Mouse (Mus musculus) B cell, adult 2 months (primary cell): ENCODE results near the gene Cdsn.

Source experiments
- DNase-seq, 2 experiments: peaks; one replicate each; pipeline ENCODE4 v3.0.0; 2022

The Cdsn gene

GRCm38 (mm10) chr17:35578211-35578610 is 26.3 kb downstream of the Cdsn start:
- peak; percentile 85 to 86 for DNase-seq

GRCm38 (mm10) chr17:35582900-35583299 is 31.0 kb downstream of the Cdsn start:
- peak; percentile 35 to 40 for DNase-seq

- peak; percentile 77 to 79 for DNase-seq
Measured at GRCm38 (mm10) chr17:35584330-35584937, 32.5 kb downstream of the Cdsn start.

- no peak for DNase-seq
Measured at GRCm38 (mm10) chr17:35587291-35587690, 35.4 kb downstream of the Cdsn start.

GRCm38 (mm10) chr17:35588387-35588786 is 36.5 kb downstream of the Cdsn start:
- DNase-seq = no peak

GRCm38 (mm10) chr17:35590410-35591218 is 38.7 kb downstream of the Cdsn start:
- DNase-seq = peak; percentile 80 to 81

GRCm38 (mm10) chr17:35591219-35591578 is 39.3 kb downstream of the Cdsn start:
- DNase-seq = no peak

GRCm38 (mm10) chr17:35591731-35592130 is 39.8 kb downstream of the Cdsn start:
- DNase-seq = no peak

GRCm38 (mm10) chr17:35592131-35592530 is 40.2 kb downstream of the Cdsn start:
- DNase-seq = no peak

- no peak for DNase-seq
Measured at GRCm38 (mm10) chr17:35593786-35594185, 41.9 kb downstream of the Cdsn start.

- DNase-seq = no peak
Measured at GRCm38 (mm10) chr17:35594456-35594855, 42.5 kb downstream of the Cdsn start.

GRCm38 (mm10) chr17:35597399-35597798 is 45.5 kb downstream of the Cdsn start:
- DNase-seq = no peak

GRCm38 (mm10) chr17:35601249-35601648 is 49.3 kb downstream of the Cdsn start, which contains the start of gene Sfta2:
TSS of gene Sfta2 (plus strand) at chr17:35601549.
- no peak for DNase-seq

- DNase-seq = no peak
Measured at GRCm38 (mm10) chr17:35601736-35602354, 49.9 kb downstream of the Cdsn start.
